Mouse (Mus musculus) large intestine, adult 2 months (tissue): ENCODE data around the gene Ift22. TPM values are rescaled to one million over a fixed set of nuclear protein-coding genes. Genes with fewer than 3 reads are reported as not detected.
"Not testable (repeated sequence)": the region's sequence is repeated elsewhere in the genome, so short reads cannot be mapped to it uniquely, and the experiment has no call there.

Experiments used
- DNase-seq: peaks from one replicate; pipeline ENCODE4 v3.0.0-alpha.2; 2012; ENCODE audit warnings: low read depth, low spot score
- WGBS: fragments of 180-500 bp; shearing (Covaris S2); methylation state at CpG from one replicate; pipeline ENCODE4 v1.1.7; 2018; 5-methylcytosine and 5-hydroxymethylcytosine counted together
- polyA plus RNA-seq: library from polyadenylated mRNA; depleted of rRNA; stranded (reverse); fragments of >200 nt; gene quantifications from 2 replicates; pipeline ENCODE4 v1.2.3, GENCODE M21; 2012

The Ift22 gene
- polyA plus RNA-seq, 1 experiment: 25.1 TPM

DNA sequence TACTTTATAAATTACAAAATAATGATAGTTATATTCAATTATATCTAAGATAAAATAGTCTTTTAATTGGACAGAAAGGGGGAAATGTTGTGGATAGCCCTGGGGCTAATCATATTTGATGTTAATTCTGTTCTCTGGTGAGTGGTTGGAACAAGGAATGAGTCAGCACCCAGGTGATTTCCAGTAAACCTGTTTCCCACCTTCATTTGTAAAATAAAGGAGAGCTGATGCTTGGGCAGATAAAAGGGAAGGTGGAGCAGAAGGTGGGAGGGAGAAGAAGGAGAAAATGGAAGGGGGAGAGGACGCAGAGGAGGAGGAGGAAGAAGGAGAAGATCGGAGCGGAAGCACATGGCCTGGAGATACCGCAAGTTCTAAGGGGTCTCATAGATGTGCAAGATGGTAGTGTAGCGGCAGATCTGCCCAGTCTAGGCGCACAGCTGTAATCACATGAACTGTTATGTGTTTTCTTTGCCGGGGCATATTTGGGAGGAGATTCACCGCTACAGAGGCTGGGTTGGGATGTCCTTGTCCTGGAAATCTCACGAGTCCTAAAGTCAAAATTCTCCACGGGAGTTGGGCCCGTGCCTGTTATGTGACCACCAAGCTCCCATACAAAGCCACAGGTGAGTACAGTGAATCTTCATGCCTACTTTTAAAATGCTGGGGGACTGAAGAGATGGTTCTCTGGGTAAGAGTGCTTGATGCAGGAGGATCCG, 33.1 kb downstream of the Ift22 start:
- 84% methylated on average over 12 of the region's 12 CpGs for WGBS
- DNase-seq: no peak

DNA sequence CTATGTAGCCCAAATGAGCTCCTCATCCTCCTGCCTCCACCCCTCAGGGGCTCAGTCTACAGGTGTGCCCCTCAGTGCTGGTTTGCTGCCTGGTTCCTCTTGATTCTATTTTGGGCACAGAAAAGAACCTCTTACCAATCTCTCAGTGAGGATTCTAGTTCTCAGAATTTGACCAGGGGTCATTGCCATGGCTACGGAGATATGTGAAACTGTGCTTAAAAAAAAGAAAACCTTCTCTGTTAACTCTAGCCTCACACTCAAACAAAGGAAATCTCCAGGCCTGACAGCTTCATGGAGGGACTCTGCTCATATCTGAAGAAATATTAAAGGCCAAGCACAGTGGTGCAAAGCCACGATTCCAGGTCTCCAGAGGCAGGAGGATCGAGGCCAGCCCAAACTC, 34.8 kb downstream of the Ift22 start:
- DNase-seq: no peak
- 82% methylated on average over 3 of the region's 3 CpGs for WGBS

DNA sequence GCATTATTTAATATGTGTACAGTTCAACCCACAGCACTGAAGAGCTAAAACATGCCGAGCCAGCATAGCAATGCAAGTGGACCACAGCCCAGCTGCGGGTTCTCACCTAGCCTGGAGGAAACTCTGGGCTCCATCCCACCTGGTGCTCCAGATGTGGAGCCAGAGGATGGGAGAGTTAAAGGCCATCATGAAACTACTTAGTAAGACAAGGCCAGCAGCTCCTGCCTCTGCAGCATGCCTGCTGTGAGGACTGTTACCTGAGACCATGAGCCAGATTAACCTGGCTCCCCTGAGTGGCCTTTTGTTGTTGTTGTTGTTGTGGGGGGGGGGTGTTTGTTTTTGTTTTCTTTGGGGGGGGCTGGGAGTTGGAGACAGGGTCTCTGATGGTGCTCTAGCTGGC, 35.4 kb downstream of the Ift22 start:
- no peak for DNase-seq

DNA sequence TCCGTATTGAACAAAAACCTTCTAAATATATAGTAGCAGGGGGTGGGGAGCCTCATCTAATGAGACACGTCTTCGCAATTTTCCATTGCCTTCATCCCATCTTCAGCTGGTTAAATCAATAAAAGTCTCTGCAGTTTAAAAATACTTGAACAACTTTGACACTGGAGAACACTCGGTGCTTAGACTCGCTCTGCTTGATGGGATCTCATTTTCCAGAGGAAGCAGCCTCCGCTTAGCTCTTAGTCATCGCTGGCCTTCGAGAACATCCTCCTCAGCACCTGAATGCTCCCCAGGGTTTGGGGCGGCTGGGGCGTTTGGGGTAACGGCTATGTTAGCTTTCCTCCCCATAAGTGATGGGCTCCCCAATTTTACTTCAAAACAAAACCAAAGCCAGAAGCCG, 37.1 kb downstream of the Ift22 start:
- DNase-seq: no peak
- WGBS: 75% methylated on average over 12 of the region's 12 CpGs

More for the DNA sequence above, 35.4 kb downstream of the Ift22 start:
- 76% methylated on average over 2 of the region's 2 CpGs for WGBS

DNA sequence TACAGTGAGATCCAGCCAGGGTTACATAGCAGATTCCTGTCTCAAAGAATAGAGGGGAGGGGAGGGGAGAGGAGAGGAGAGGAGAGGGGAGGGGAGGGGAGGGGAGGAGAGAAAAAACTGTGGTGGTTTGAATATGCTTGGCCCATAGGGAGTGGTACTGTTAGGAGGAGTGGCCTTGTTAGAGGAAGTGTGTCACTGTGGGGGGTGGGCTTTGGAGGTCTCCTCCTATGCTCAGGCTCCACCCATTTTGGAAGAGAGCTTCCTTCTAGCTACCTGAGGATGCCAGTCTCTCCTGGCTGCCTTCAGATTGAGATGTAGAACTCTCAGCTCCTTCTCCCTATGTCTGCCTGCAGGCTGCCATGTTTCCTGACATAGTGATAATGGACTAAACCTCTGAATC, 39.9 kb downstream of the Ift22 start:
- DNase-seq: no peak

DNA sequence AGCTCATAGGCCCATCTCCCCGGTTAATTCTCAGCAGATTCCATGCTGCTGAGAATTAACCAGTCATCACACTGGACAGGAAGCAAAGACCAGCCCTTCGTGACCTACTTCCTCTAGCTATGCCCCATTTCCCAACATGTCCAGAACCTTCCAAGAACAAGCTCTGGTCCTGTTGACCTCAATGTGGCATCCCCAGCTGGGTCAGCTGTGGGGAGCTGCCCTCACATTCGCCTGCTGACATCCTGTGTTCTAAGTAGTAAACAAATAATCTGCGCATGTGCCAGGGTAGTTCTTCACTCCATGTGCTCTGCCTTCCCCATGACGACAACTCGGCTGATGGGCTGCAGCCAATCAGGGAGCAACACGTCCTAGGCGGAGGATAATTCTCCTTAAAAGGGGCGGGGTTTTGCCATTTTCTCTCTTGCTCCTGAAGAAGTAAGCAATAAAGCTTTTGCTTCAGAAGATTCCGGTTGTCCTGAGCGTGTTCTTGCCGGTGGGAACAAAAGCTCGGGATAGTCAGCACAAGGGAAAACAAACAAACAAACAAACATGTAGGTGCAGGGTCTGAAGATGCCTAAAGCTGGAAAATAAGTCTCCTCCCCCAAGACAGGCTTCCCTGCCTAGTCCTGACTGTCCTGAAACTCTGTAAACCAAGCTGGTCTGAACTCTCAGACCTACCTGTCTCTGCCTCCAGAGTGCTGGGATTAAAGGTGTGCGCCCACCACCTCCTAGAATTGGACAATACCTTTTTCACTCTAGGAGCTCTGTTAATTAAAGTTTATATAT, 41.8 kb downstream of the Ift22 start:
- not testable (repeated sequence) for DNase-seq
- 72% methylated on average over 14 of the region's 14 CpGs for WGBS

DNA sequence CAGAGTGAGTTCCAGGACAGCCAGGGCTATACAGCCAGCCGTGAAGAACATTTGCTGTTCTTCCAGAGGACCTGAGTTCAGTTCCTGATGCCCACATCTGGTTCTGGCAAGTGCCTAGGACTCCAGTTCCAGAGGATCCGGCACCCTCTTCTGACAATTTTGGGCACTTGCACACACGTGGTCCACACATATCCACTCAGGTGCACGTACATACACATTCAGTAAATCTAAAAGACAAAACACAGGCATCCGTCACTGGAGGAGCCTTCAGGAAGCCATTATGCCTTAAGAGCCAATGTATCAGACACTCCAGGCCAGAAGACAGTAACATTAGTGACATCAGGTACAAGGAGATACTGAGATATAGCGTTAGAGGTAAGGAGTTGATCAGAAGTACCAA, 42.6 kb downstream of the Ift22 start:
- DNase-seq: no peak
- WGBS: 90% methylated on average over 6 of the region's 6 CpGs

DNA sequence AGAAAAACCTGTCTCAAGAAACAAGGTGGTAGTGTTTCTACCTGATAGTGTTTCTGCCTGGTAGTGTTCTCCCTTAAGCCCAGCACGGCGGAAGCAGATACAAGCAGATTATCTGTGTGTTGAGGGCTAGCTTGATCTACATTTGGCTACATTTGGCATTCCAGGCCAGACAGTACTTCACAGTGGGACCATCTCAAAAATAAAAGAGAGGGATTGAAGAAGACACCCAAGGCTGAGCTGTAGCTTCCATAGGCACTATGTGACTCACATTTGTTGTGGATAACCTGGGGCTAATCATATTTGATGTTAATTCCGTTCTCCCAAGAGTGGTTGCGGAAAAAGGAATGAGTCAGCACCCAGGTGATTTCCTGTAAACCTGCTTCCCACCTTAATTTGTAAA, 44.2 kb downstream of the Ift22 start:
- WGBS: 63% methylated on average over 4 of the region's 4 CpGs
- no peak for DNase-seq

DNA sequence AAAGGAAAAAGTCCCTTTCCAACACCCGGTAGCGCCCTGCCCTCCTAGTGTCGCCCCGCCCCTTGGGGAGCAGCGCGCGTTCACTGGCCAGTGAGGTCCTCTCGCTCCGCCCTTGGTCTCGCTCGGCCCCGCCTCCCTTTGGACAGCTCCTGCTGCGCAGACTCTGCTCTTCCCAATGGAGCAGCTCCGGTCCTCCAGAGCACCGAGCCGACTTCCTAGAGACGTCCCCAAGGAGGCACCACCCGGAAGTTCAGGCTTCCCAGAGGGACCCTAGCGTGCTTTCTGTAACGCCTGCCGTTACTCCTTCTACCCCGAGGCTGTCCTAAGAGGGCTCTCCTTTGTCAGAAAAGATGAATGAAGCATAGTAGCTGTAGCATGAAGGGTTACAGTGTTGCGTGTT, 45.1 kb downstream of the Ift22 start, which contains the start of gene Fis1:
Gene Fis1, plus strand, starts transcription at position 261 of the 400 bp plus-strand sequence.
- under 1% methylated on average over 23 of the region's 23 CpGs for WGBS
- DNase-seq: peak; percentile 97

DNA sequence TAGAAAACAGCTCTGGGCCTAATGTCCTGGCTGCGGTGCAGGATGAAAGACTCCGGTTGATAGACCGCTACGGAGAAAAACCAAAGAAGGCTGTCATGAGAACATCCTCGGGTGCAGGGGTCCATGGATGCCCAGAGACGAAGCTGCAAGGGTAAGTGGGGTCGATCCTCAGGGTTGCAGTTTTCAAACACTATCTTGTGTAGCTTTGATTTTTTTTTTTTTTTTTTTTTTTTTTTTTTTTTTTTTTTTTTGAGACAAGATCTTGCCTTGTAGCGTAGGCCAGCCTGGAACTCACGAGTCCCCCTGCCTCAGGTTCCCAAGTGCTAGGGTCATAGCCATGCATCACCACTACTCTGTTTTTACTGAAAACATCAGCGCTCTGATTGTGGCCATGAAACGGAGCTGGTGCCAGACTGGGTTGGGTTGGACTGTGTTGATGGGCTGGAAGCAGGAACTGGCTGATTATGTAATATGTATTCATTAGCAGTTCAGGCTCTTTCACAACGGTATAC, 45.5 kb downstream of the Ift22 start:
- 2% methylated on average over 12 of the region's 12 CpGs for WGBS
- no peak for DNase-seq

DNA sequence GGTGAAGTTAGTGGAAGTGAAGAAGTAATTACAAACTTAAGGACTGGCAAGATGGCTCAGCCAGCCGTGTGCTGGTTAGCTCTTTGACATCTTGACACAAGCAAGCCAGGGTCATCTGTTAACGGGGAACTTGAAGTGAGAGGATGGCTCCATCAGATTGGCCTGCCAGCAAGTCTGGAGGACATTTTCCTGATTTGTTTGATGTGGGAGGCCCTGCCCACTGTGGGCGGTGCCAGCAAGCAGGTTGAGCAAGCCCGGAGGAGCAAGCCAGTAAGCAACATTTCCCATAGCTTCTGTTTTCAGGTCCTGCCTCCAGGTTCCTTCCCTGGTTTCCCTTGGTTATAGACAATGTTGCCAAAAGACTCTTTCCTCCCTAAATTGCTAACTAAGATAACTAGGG, 47.7 kb downstream of the Ift22 start:
- WGBS: 52% methylated on average over 4 of the region's 4 CpGs
- DNase-seq: no peak

DNA sequence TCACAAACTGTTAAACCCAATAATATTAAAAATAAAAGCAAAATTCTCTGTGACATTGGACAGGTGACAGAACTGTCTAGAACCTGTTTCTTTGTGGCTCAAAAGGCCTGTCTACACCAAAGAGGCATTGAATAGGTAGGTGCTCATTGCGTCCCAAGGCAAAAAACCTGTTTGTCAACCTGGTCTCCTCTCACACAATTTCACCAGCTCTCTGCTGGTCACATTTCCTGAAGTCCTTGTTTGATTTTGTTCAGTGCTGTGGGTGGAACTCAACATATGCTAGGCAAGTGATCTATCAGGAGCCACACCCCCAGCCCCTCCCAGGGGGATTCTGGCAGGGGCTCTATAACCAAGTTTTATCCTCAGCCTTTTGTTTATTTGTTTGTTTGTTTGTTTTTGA, 49.3 kb downstream of the Ift22 start:
- no peak for DNase-seq
- 28% methylated on average over 1 of the region's 1 CpGs for WGBS

DNA sequence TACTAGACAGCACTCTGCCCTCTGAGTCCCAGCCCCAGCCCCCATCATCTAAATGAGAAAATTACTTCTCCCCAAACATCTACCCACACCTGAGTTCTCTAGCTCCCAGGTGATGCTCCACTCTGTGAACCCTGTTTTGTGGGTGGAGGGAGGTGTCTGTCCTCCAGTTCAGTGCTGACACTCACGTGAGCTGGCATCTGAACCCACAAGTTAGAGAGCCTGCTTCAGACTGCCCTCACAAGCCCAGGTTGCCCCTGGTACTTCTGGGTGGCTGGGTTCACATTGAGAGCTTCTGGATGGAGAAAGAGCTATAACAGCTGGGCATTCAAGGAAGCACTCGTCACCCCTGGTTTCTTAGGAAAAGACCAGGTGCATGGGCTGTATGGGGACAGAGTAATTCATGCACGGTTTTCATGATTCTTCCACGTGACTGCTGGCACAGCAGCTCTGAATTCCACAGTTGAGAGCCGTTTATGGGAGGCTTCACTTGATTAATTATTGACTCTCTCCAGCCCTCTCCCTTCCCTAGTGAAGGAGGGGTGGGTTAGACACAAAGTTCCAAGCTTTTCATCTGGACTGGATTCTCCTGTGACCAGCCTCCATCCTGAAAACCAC, 51.1 kb downstream of the Ift22 start:
- no peak for DNase-seq
- 13% methylated on average over 5 of the region's 5 CpGs for WGBS

DNA sequence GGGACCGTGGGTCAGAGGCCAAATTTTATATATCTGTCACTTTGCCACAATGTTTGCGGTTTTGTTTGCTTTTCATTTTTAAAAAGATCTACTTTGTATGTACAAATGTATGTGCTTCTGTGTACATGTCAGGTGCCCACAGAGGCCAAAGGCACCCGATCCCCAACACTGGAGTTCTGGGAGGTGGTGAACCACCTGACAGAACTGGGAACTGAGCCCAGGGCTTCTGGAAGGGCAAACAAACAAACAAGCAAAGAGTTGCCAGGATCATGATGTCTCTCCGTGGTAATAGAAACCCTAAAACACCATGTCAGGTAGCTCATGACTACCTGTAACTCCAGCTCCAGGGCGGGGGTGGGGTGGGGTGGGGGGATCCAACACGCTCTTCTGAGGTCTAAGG, 52.1 kb downstream of the Ift22 start:
- no peak for DNase-seq
- 45% methylated on average over 6 of the region's 6 CpGs for WGBS

DNA sequence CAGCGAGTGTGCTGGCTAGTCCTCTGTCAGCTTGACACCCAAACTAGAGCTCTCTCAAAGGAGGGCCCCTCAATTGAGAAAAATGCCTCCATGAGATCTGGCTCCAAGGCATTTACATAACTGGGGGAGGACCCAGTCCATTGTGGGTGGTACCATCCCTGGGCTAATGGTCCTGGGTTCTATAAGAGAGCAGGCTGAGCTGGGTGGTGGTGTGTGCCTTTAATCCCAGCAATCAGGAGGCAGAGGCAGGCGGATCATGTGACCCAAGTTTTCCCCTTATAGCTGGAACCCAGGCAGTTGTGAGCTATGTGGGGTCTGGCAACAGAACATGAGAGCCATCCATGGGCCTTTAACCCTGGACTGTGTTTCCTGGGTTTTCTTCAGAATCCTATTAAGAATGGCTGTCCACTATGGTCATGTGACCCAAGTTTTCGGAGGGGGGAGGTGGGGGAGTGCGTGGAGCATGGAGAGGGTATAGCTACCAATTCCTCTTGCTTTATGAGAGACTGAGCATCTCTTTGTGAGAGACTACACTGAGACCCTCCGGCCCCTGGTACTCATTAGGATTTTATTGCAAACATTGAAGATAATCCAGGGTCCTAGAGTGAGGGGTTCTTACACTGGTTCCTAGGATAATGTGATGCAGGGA, 53.5 kb downstream of the Ift22 start:
- WGBS: 36% methylated on average over 5 of the region's 5 CpGs
- DNase-seq: no peak

DNA sequence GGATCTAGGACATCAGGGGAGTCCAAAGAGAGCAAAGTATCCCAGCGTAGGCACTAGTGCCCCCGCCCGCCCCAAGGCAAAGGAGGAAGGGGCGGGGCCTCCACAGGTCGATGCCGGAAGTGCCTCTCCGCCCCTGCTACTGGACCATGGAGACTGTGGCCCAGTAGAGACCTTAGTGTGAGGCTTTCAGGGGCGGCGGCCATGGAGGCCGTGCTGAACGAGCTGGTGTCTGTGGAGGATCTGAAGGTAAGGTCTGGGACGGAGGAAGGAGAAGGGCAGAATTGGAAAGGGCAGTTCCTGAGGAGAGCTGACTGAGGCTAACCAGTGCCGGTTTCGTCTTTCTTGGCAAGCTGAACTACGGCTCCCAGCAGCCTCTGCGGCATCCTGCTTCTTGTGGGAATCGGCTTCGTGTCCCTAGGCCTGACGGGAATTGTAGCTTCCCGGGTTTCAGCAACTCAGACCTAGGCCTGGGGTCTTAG, 54.1 kb downstream of the Ift22 start:
- under 1% methylated on average over 20 of the region's 20 CpGs for WGBS
- peak; percentile 88 for DNase-seq

DNA sequence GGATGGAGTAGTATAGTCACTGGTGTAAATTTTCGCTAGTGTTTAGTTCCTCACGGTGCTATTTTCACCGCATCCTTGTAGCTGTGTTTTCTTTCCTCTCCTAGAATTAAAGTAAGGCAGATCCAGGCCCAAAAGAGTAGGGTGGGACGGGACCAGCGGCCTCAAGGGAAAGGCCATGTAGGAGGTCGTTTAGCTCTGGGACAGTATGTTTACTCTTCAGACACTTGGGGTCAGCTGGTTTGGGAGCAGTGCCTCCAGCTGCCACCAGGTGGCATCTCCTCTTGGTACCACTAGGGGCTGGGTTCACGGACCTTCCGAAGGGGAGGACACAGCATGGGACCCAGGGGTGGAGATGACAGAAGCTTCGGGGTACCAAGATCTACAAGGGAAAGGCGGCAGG, 54.6 kb downstream of the Ift22 start:
- under 1% methylated on average over 10 of the region's 10 CpGs for WGBS
- no peak for DNase-seq

DNA sequence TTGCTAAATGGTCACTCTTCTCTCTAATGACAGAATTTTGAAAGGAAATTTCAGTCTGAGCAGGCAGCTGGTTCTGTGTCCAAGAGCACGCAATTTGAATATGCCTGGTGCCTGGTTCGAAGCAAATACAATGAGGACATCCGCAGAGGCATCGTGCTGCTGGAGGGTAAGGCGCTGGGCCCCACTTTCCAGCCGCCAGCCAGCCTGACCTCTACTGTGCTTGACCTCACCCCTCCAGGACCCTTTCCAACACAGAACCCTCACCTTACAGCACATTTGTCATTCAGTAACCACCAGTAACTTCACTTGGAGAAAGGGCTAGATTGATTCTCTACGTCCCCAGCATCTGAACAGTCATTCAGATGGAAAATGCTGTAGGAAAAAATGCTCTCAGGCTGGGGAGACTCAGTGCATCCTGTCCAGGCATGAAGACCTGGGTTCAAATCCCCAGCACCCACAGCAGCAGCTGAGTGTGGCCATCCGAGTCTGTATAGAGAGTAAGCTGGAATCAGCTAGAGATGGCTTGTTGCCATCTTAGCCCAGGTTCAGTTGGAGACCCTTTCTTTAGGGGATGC, 55.1 kb downstream of the Ift22 start:
- no peak for DNase-seq
- WGBS: 67% methylated on average over 8 of the region's 8 CpGs
